Mouse (Mus musculus): ENCODE data around the gene Raver2. TPM values are rescaled to one million over a fixed set of nuclear protein-coding genes. Genes with fewer than 3 reads are reported as not detected.

The Raver2 gene
- polyA plus RNA-seq, 1 experiment from 2014 or later = 3.2 TPM

DNA sequence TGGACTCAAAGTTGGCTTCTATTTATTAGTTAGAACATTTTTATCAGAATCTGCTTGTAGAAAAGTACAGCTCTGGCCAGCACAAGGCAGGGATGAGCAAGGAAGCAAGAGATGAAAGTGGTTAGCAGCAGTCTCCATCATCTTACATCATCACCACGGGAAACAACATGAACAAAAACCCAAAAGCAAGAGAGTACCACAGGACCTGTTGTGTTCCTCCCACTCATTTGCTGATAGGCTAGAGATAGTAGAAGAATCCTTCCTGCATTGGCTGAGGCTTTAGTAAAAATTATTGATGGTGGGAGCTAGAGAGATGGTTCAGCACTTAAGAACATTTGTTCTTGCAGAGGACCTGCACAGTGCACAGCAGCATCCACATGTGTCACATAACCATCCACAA lies 125.4 kb downstream of the Raver2 start:
- Histone ChIP-seq H3K4me1 (replicated peaks) (peaks cover 16% of the 10 kb centered on the region), H3K4me2 (no peak overlapping the region), H3K27ac (no peak overlapping the region), H3K27me3 (no peaks in the 10 kb centered on the region), H3K36me3 (no peaks in the 10 kb centered on the region), H3K4me3 (no peak overlapping the region), H3K9me3 (replicated peaks) (no peaks in the 10 kb centered on the region), H3K9ac (no peak overlapping the region)
- no peak for ATAC-seq (replicated peaks; ENCODE audit: insufficient number of reproducible peaks, insufficient read depth, low FRiP score, low read depth)
- WGBS = 49% methylated on average over 1 of the region's 1 CpGs

DNA sequence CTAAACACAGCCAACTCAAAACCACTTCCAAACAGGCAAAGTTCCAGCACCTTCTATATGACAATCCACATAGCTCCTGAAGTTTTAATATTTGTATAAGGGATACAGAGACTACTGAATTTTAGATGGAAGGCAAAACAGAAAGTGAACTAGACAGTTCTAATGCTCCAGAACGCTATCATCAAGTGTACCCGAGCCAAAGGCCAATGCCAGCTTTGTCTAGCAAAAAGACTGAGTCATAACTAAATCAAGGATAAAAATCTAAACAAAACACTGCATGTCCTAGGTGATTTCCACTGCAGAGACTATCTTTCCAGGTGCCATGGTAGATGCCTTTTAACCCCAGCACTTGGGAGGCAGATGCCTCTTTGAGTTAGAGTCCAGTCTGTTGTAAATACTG lies 127.6 kb downstream of the Raver2 start:
- no peak overlapping the region for H3K4me3 ChIP-seq
- no peak for ATAC-seq (replicated peaks; ENCODE audit: insufficient number of reproducible peaks, insufficient read depth, low FRiP score, low read depth)
- H3K9me3 ChIP-seq (replicated peaks) = no peaks in the 10 kb centered on the region
- H3K27ac ChIP-seq = no peak overlapping the region
- H3K27me3 ChIP-seq = no peaks in the 10 kb centered on the region
- no peak overlapping the region for H3K4me2 ChIP-seq
- no peak overlapping the region for H3K9ac ChIP-seq
- peaks cover 16% of the 10 kb centered on the region for H3K4me1 ChIP-seq (replicated peaks)
- no peaks in the 10 kb centered on the region for H3K36me3 ChIP-seq
- WGBS = 66% methylated on average over 2 of the region's 2 CpGs

DNA sequence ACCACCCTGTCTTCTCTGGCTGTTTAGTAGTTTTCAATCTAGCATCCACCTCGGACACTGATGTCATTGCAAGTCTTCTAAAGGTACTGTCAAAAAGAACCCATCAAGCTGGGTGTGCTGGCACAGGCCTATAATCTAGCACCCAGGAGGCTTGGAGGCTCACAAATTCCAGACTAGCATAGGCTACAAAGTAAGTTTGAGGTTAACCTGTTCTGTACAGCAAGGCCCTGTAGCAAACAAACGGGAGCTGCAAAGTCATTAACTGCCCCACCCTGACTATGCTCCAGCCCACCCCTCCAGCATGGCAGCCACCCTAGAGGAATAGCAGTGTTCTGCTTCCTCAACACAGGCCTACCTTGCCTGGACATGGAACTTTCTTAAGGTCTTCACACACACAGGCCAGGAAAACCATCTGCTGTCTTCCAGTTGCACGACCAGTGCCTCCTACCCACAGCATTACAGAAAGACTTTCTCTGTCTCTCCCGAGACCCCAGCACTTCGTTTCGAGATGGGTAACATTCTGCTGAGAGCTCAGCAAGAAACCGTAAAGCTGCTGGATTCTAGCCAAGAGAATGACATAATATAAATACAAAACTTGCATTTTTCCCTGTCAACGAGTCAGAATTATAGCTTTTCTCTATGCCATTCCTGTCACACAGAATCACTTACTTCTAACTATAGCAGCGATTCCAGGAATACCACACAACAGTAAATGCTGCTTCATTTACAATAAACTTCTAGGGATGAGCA lies 128.8 kb downstream of the Raver2 start:
- no peaks in the 10 kb centered on the region for H3K9me3 ChIP-seq (replicated peaks)
- no peaks in the 10 kb centered on the region for H3K27me3 ChIP-seq
- ATAC-seq (replicated peaks; ENCODE audit: insufficient number of reproducible peaks, insufficient read depth, low FRiP score, low read depth) = no peak
- no peak overlapping the region for H3K27ac ChIP-seq
- no peak overlapping the region for H3K9ac ChIP-seq
- H3K36me3 ChIP-seq = no peaks in the 10 kb centered on the region
- H3K4me2 ChIP-seq = no peak overlapping the region
- peaks cover 18% of the 10 kb centered on the region for H3K4me1 ChIP-seq (replicated peaks)
- WGBS = 61% methylated on average over 9 of the region's 9 CpGs
- no peak overlapping the region for H3K4me3 ChIP-seq

- 0 out of 2 replicates have a peak, but pooled peaks have one; percentile 50 for ATAC-seq (replicated peaks; ENCODE audit: insufficient number of reproducible peaks, insufficient read depth, low FRiP score, low read depth)
- Histone ChIP-seq H3K36me3 (no peaks in the 10 kb centered on the region), H3K4me3 (no peak overlapping the region), H3K9ac (no peak overlapping the region), H3K27ac (no peak overlapping the region; the same call in 1 of the 2 replicates), H3K27me3 (no peaks in the 10 kb centered on the region), H3K4me2 (no peak overlapping the region), H3K4me1 (replicated peaks) (peaks cover 24% of the 10 kb centered on the region), H3K9me3 (replicated peaks) (no peaks in the 10 kb centered on the region)
- 6% methylated on average over 2 of the region's 2 CpGs for WGBS
Measured at GRCm38 (mm10) chr4:101198333-101198732, 129.6 kb downstream of the Raver2 start.

GRCm38 (mm10) chr4:101199433-101200081 lies 130.8 kb downstream of the Raver2 start:
- no peaks in the 10 kb centered on the region for H3K9me3 ChIP-seq (replicated peaks)
- H3K4me3 ChIP-seq = no peak overlapping the region
- no peaks in the 10 kb centered on the region for H3K36me3 ChIP-seq
- no peak overlapping the region for H3K4me2 ChIP-seq
- H3K9ac ChIP-seq = no peak overlapping the region
- 87% methylated on average over 8 of the region's 8 CpGs for WGBS
- no peak overlapping the region for H3K27ac ChIP-seq
- H3K4me1 ChIP-seq (replicated peaks) = peaks cover 24% of the 10 kb centered on the region
- no peak for ATAC-seq (replicated peaks; ENCODE audit: insufficient number of reproducible peaks, insufficient read depth, low FRiP score, low read depth)
- H3K27me3 ChIP-seq = no peaks in the 10 kb centered on the region

Other genes starting within 250 kb of the Raver2 start
- not detected in 2 replicates for gene Gm10577, start 48.3 kb upstream of the Raver2 start, polyA plus RNA-seq (2015; fragmentation: Nextera tagmentation; extraction: Ambion mirVana)
- gene Jak1, start 196.3 kb downstream of the Raver2 start, polyA plus RNA-seq (2015; fragmentation: Nextera tagmentation; extraction: Ambion mirVana) = 53.2 and 61.4 TPM in 2 replicates